Mouse (Mus musculus): ENCODE data around the gene Cep78.

Cep78 gene

GRCm38 (mm10) chr19:15910987-15911386 is 73.8 kb downstream of the Cep78 start:
- no peak for DNase-seq (ENCODE audit: extremely low read depth, low read depth, low spot score)

- no peak for DNase-seq (ENCODE audit: extremely low read depth, low read depth, low spot score)
Measured at GRCm38 (mm10) chr19:15910488-15910887, 74.3 kb downstream of the Cep78 start.

DNA sequence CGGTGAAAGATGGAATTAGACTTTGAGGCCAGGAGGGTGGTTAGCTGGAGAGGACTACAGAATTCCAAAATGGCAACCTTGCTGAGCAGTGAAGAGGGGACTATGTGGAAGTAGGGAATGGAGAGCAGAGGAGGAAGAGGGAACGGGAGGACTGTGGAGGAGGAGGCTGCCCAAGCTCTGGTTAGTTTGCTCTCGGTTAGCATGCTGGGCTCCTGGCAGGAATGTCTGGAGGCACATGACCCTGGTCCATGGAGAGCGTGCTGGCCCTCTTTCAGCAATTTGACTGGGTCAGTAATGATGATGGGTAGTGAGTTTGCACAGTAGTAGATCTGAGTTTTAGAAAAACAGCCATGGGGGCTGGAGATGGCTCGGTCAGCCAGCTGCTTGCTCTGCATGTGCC is 76.8 kb downstream of the Cep78 start:
- no peak for DNase-seq (ENCODE audit: extremely low read depth, low read depth, low spot score)

All from fat pad, adult 2 months (tissue).